Mouse (Mus musculus) ES-E14 (cell line): ENCODE data around the gene Tmem169. TPM values are rescaled to one million over a fixed set of nuclear protein-coding genes. Genes with fewer than 3 reads are reported as not detected.

ENCODE experiments used
- DNase-seq: peaks from one replicate; pipeline ENCODE4 v3.0.0-alpha.2; 2013; ENCODE audit warnings: low read depth, low spot score
- H3K27ac ChIP-seq: 2 replicates; pipeline ENCODE4 v1.5.1; 2012; ENCODE audit warnings: low read depth, mild to moderate bottlenecking, low read length, moderate library complexity, mixed read lengths; ENCODE audit not compliant: poor library complexity, insufficient read depth, severe bottlenecking
- H3K36me3 ChIP-seq: 2 replicates; pipeline ENCODE4 v1.6.1; 2012; ENCODE audit warnings: mild to moderate bottlenecking, low read length, moderate library complexity, mixed read lengths; ENCODE audit not compliant: control insufficient read depth, poor library complexity, insufficient read depth, severe bottlenecking
- H3K4me1 ChIP-seq, 2 experiments: fragments of 150-350 bp in 1 of 2; sonication (generic) in 1 of 2; 2 replicates each; pipeline ENCODE4 v1.6.1; 2012; ENCODE audit warnings: low read length in 2 of 2, mild to moderate bottlenecking in 1 of 2, mixed read lengths in 1 of 2; ENCODE audit not compliant: control insufficient read depth in 2 of 2, insufficient read depth in 2 of 2, poor library complexity in 1 of 2
- H3K4me3 ChIP-seq, 2 experiments: fragments of 150-350 bp in 1 of 2; sonication (generic) in 1 of 2; 2 replicates each; pipeline ENCODE4 v1.5.1; 2012; ENCODE audit warnings: low read length in 2 of 2, low read depth in 1 of 2, mild to moderate bottlenecking in 1 of 2, mixed read lengths in 1 of 2; ENCODE audit not compliant: insufficient read depth in 1 of 2, poor library complexity in 1 of 2, severe bottlenecking in 1 of 2
- H3K9ac ChIP-seq: 2 replicates; pipeline ENCODE4 v1.6.1; 2012; ENCODE audit warnings: low read depth, mild to moderate bottlenecking, low read length, mixed read lengths; ENCODE audit not compliant: poor library complexity, insufficient read depth, severe bottlenecking
- H3K9me3 ChIP-seq: fragments of 150-350 bp; sonication (generic); 2 replicates; pipeline ENCODE4 v1.6.1; 2012; ENCODE audit warnings: low read depth, mild to moderate bottlenecking, low read length; ENCODE audit not compliant: control insufficient read depth, insufficient read depth
- CHD2 ChIP-seq: IDR thresholded peaks from 2 replicates; pipeline ENCODE4 v1.6.1; 2014; ENCODE audit warnings: mild to moderate bottlenecking, low read depth, low read length, inconsistent platforms
- HCFC1 ChIP-seq: IDR thresholded peaks from 2 replicates; pipeline ENCODE4 v1.6.1; 2012; ENCODE audit warnings: low read length, inconsistent platforms, borderline replicate concordance; ENCODE audit not compliant: insufficient read depth
- MAFK ChIP-seq: IDR thresholded peaks from 2 replicates; pipeline ENCODE4 v1.6.1; 2014; ENCODE audit warnings: mild to moderate bottlenecking, low read depth, low read length, inconsistent platforms; ENCODE audit not compliant: insufficient read depth
- ZC3H11A ChIP-seq: IDR thresholded peaks from 2 replicates; pipeline ENCODE4 v1.6.1; 2012; ENCODE audit warnings: low read depth, mild to moderate bottlenecking, inconsistent platforms, low read length, borderline replicate concordance
- ZNF384 ChIP-seq: IDR thresholded peaks from 2 replicates; pipeline ENCODE4 v1.6.1; 2012; ENCODE audit warnings: low read depth, low read length, inconsistent platforms
- in situ Hi-C, 2 experiments: fragments of 600-800 bp; cut with MboI; formaldehyde crosslinking; loops; one replicate each; pipeline ENCODE4 v1.15.1; 2025; ENCODE audit warnings: low sequenced_read_pairs in 2 of 2, inconsistent platforms in 1 of 2; ENCODE audit not compliant: unreplicated experiment in 2 of 2
- total RNA-seq: library from RNA; depleted of rRNA; stranded (reverse); fragments of 300-350 nt; gene quantifications from 2 replicates; pipeline ENCODE4 v1.2.3, GENCODE M21; 2012

Tmem169 gene
- total RNA-seq, 1 experiment = 0.36 TPM

- no peaks in the 10 kb centered on the region for H3K36me3 ChIP-seq
- TF ChIP-seq CHD2 (no peak), HCFC1 (no peak), ZNF384 (no peak), ZC3H11A (no peak), MAFK (no peak)
- no peak overlapping the region for H3K27ac ChIP-seq
- H3K9ac ChIP-seq = no peak overlapping the region
- no peak overlapping the region for H3K4me3 ChIP-seq
- H3K4me1 ChIP-seq = no peaks in the 10 kb centered on the region
- no peaks in the 10 kb centered on the region for H3K9me3 ChIP-seq
- in situ Hi-C loops = no loop called here
- DNase-seq = no peak
These were observed 1.6 kb upstream of the Tmem169 start for GRCm38 (mm10) chr1:72282604-72283003.

- TF ChIP-seq ZNF384 (no peak), CHD2 (no peak), ZC3H11A (no peak), HCFC1 (no peak), MAFK (no peak)
- no peak for DNase-seq
- in situ Hi-C loops = no loop called here
These were observed 370 bp downstream of the Tmem169 start for GRCm38 (mm10) chr1:72284539-72284938.

GRCm38 (mm10) chr1:72286904-72287303 lies 2.7 kb downstream of the Tmem169 start:
- Histone ChIP-seq H3K4me3 (no peak overlapping the region), H3K27ac (no peak overlapping the region), H3K9ac (no peak overlapping the region), H3K36me3 (no peaks in the 10 kb centered on the region), H3K9me3 (no peaks in the 10 kb centered on the region), H3K4me1 (no peaks in the 10 kb centered on the region)
- in situ Hi-C loops = no loop called here
- no peak for TF ChIP-seq MAFK
- TF ChIP-seq HCFC1 = no peak
- no peak for TF ChIP-seq CHD2
- TF ChIP-seq ZNF384 = no peak
- TF ChIP-seq ZC3H11A = no peak
- no peak for DNase-seq

More at GRCm38 (mm10) chr1:72284539-72284938, 370 bp downstream of the Tmem169 start:
- Histone ChIP-seq H3K27ac (no peak overlapping the region), H3K9me3 (no peaks in the 10 kb centered on the region), H3K4me1 (no peaks in the 10 kb centered on the region), H3K4me3 (peak overlapping the region in 1 of 2 experiments; percentile 79; a peak in 2 of 4 replicates), H3K36me3 (no peaks in the 10 kb centered on the region), H3K9ac (no peak overlapping the region)

GRCm38 (mm10) chr1:72287893-72288292 lies 3.7 kb downstream of the Tmem169 start:
- in situ Hi-C loops = no loop called here
- H3K9me3 ChIP-seq = no peaks in the 10 kb centered on the region
- no peak overlapping the region for H3K9ac ChIP-seq
- H3K4me1 ChIP-seq = no peaks in the 10 kb centered on the region
- no peak overlapping the region for H3K27ac ChIP-seq
- no peak for DNase-seq
- TF ChIP-seq MAFK (no peak), ZC3H11A (no peak), CHD2 (no peak), ZNF384 (no peak), HCFC1 (no peak)
- no peaks in the 10 kb centered on the region for H3K36me3 ChIP-seq
- H3K4me3 ChIP-seq = no peak overlapping the region

- in situ Hi-C loops = no loop called here
- TF ChIP-seq MAFK (no peak), ZC3H11A (no peak), ZNF384 (no peak)
- no peaks in the 10 kb centered on the region for H3K9me3 ChIP-seq
- no peaks in the 10 kb centered on the region for H3K4me1 ChIP-seq
- no peak overlapping the region for H3K4me3 ChIP-seq
- no peak for DNase-seq
- H3K36me3 ChIP-seq = no peaks in the 10 kb centered on the region
- H3K27ac ChIP-seq = no peak overlapping the region
- H3K9ac ChIP-seq = no peak overlapping the region
These were observed 4.5 kb downstream of the Tmem169 start for GRCm38 (mm10) chr1:72288527-72289150.
